Mouse (Mus musculus) yolk sac, embryonic 10.5 days (tissue): ENCODE results near the gene Prss36.

Experiments used
- DNase-seq: peaks from one replicate; pipeline ENCODE4 v3.0.0-alpha.2; 2017; ENCODE audit warnings: low spot score

Prss36 gene

DNA sequence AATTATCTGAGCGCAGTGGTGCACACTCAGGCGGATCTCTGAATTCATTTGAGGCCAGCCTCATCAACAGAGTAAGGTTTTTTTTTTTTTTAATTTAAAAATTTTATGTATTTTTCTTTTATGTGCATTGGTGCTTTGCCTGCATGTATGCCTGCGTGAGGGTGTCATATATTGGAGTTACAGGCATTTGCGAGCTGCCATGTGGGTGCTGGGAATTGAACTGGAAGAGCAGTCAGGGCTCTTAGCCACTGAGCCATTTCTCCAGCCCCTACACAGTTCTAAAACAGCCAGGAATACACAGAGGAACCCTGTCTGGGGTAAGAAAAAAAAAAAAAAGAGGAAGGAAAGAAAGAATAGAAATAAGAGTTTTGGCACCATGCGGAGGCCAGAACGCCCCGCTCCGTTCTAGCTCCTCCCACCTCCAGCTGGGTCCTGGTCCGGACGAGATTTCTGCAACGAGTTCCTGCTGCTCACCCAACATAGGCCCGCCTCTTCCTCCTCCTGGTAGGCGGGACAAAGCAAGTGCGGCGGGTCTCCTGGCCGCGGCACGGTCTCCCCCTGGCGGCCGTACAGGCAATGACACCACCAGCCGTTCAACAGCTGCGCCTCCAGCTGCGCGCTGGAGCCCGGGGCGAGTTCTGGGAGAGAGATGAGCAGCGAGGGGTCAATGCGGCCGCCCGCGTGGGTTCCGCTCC is 11.3 kb downstream of the Prss36 start:
- peak; percentile 94 for DNase-seq

DNA sequence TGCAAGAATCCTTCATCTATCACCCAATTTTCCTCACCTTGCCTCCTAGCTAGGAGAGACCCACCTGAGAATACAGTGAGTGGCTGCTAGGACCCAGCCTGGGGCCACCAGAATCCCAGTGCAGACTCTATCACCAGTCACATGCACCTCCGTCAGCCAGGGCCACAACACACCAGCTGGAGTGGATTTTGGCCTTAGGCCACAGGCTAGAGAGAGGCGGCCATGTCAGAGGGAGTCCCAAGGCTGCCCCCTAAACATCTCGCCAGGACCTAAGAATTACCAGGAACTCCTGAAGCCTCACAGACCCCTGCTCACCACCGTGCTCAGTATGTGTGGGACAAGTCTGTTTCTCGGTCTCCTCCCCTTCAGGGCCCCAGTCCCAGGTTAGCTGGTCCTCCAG is 12.4 kb downstream of the Prss36 start:
- DNase-seq = no peak

DNA sequence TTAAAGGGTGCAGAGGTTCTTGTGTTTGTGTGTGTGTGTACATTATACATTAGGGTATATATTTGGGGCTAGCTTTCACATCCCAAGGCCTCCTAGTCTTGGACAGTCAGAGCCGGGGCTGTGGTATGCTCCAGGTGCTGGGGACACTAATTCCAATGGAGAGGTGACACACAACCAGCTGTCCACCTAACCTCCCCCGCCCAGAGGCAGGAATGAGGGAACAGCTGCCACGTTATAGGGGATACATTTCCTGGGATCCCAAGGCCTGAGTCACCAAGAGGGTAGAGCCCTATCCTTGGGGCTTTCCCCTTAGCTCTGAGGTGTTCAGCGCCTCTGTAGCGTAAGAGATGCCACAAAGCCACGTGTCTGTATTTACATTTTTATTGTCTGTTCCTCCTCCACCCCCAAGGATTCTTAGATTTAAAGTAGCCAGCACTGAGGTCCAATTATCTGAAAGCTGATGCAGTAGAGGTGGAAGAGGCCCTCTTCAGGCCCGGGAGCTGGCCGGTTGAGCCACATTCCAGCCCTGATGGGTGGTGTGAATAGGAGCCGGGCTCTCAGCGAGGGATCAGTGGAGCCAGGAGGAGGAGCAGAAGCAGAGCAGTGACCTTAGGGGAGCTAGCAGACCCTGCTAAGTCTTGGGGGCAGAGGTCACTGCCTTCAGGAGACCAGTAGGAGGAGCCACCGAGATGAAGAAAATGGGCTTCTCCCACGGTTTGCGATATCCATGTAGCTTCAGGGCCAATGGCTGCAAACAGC is 14.1 kb downstream of the Prss36 start:
- peak; percentile 87 for DNase-seq

DNA sequence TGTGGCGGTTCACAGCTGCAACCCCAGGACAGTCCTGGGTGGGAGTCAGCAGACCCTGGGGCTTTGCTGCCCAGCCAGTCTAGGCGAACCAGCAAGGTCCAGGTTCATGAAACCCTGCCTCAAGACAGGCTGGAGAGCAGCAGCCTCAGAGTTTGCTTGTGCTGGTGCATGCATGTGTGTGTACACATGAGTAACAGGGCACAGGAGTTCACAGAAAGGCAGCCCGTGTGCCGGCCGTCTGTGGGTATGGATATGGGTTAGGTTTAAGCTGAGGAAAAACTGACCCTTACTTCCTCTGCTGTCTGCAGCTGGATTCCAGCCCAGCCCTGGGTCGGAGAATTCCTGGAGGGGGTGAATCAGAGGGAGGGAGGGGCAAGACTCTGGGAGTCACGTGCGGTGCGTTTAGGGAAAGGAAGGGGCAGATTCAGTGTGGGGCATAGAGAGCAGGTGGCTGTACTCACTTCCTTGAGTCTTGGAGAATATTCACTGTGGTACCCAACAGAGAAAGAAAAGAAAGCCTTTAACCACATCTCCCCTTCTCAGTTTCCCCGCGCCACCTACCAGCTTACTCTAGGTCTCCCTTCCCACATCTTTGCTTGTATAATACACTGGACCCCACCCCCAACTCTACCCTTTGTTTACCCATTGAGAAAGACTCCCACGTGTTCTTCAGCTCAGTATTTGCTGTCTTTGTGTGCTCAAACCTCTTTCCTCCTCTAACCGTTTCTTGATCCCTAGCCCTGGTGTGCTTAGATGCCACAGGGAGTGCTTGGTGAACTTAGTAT is 15.0 kb downstream of the Prss36 start:
- DNase-seq = peak; percentile 88

DNA sequence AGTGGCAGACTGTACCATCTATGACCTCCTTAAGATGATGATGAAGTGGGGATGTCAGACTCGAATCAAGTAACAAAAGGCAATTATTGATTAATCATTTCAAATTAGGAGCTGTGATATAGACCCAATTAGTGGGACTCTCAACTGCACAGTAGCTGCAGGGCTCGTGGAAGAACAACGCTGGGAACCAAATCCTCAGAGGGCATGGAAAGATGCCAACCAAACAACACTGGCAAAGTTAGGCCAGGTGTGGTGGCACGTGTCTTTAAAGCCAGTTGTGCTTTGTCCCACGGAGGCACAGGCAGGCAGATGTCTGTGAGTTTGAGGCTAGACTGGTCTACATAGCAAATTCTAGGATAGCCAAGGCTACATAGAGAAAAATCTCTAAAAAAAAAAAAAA is 15.9 kb downstream of the Prss36 start:
- no peak for DNase-seq

DNA sequence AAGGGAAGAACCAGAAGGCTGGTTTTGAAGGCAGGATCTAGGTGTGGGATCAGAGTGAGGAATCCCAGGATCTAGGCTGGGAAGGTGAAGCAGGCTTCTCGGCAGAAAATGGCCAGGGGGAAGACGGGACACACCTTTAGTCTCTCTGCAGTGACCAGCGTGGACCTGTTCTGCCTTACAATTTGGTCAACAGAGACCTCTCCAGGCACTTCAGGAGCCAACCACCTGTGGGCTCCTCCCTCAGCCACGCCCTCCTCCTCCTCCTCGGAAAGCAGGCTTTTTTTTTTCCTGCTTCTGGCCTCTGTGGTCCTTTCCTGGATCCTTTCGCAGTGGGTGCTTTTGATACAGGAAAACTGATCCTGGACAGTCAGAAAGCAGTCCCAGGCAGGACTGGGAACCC is 16.6 kb downstream of the Prss36 start, which contains the start of gene Prss8:
Gene Prss8, minus strand, starts transcription at position 182 of the 400 bp plus-strand sequence.
- DNase-seq = peak; percentile 85

DNA sequence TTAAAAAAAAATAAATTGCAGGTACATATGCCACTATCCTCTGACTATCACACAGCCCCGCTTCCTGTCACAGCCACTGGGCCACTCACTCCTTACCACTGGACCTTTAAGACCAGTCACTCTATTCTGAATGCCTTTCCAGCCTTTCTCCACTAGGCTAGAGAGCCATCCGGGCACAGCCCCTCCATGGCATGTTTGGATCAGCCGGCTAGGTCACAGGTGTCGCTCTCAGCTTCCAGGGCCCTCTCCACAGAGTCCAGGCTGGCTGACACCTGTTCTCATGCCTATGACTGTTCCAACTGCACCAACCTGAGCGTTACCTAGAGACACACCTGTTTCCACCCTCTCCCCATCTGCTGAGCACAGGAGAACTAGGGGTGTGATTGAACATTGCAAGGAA is 17.9 kb downstream of the Prss36 start:
- no peak for DNase-seq

DNA sequence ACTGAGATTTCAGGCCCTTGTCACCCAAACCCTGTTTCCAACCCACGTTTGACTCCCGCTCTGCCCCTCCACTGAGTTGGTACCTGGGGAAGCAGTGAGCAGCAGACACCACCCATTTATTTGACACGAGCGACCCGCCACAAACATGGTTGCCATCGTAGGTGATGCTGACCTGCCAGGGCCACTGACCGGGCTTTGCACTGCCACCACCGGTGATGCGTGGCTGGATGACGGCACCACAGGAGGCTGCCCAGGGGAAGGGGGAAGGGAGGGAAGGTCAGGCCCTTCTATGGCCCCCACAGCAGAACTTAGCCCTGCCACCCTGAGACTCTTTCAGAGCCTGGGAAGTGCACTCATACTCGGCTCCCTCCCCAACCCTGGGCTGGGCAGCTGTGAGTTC is 18.8 kb downstream of the Prss36 start:
- DNase-seq = no peak

DNA sequence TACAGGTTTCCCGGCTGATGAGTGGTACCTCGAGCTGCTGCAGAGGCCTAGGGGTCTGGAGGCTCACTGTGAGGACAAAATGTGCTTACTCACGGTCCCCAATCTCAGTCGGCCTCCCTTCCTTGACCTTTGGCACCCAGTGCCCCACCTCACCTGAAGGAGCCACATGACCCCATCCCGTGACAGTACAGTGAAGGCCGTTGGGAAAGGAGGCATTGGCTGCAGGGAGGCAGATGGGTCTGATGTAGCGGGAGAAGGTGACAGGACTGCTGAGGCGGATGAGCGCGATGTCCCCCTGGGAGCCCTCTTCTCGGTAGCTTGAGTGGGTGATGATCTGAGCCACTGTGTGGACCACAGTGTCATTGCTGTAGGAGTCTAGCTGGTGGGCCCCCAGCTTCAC is 19.7 kb downstream of the Prss36 start:
- DNase-seq = peak; percentile 85

DNA sequence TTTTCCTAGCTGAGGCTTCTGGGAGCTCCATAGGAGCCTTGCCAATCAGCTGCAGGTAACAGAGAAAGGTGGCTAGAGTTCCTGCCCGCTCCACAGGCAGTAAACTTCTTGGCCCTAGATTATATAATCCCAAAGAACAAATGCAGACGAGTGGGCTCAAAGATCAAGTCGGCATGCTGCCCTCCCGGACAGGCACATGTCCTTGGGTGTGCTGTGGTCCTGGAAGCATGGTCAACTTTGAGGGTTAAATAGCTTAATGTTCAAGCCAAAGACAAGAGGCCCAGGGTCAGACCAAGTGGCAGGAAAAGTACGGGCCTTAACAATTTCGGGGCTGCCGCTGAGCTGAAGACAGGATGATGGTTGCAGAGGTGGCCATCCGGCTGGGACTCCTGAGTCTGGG is 20.5 kb downstream of the Prss36 start:
- DNase-seq = no peak

DNA sequence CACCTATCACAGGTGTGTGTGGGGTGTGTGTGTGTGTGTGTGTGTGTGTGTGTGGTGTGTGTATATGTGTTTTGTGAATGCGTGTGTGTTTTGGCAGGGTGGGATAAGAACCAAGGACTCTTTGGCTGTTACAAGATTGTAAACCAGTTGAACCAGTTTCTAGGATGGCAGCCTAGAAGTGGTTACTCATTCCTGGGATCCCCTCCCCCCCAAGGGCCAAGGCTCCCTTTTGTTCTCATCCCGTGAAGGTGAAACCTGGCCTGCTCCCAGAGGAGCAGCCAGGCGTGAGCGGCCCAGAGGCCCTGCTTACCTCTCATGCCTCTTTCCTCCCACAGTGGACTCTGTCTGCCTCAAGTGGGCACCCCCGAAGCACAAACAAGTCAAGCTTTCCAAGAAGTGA is 21.3 kb downstream of the Prss36 start:
- no peak for DNase-seq

DNA sequence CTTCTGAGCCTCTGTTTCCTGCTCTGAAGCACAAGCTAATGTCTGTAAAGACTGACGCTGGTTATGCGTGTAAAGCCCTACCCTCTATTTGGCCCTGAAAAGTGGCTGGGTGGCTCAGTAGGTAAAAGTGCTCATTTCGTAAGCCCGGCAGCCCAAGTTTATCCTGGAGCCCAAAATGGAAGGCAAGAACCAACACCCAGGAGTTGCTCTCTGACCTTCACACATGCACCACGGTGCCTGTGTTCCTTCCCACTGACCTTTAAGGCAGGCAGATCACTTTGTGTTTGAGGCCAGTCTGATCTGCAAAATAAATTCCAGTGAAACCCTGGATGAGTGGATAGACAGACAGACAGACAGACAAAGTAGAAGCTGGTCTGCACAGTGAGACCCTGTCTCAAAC is 22.8 kb downstream of the Prss36 start:
- DNase-seq = no peak

DNA sequence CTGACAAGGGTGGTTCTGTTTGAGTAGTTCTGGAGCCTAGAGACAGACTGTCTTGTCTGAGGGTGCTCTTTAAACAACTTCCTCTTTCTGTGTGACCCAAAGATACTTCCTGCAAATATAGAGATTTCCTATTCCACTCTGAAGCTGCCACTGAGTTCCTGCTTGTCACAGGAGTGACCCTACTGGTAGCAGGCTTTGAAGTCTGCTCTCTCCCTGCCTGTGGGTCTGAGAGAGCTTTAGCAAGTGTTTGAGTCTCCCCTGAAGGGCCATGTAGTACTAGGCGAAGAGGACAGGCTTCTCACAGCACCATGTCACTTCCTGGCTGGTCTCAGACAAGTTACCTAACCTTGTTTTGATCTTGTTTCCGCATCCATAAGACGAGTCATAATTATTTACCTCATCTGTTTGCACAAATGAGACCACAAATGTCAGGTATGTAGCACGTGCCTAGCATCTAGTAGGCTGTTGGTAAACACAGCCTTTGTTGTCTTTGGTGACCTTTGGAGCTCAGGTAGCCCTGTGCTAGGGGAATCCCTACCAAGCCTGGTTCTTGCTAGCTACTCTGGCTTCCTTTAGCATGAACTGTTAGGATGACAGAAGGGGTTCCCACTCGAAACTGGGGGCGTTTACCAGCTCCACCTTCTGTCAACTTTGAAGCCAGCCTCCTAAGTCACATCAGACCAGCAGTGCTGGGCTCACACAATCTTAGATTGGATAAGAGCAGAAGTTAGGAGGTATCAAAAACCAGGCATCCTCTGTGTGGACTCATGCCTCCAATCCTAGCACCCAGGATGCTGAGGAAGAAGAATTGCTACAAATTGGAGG is 23.9 kb downstream of the Prss36 start:
- peak; percentile 45 for DNase-seq

DNA sequence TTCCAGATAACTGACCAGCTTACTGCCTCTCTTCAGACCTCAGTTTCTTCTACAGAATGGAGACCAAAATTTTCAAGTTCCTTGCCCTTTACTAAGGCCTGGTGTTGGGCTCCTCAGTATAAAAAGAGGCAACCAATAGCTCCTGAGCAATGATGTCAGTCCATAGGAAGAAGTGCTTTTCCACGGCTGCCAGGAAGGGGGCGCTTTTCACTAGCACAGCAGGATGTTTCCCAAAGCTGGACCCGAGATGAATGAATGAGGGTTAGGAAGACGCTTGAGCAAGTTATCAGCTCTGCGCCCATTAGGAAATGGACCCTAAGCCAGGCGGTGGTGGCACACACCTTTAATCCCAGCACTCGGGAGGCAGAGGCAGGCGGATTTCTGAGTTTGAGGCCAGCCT is 25.0 kb downstream of the Prss36 start:
- DNase-seq = no peak

DNA sequence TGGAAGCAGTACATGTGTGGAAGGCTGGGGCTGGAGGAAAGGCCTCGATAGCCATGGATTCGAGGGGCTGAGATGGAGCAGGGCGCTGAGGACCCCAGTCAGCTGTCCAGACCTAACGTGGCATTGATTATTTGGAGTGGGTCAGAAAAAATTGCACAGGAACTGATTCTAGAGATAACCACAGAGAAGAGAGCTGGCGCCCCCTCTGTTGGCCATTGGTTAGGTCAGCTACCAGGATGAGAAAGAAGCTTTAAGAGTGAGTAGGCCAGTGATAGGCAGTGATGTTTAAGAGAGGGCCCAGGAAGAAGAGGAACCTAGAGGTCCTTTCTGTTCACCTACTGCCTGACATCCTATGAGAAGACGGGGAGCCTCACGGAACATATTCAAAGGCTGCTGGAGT is 27.2 kb downstream of the Prss36 start:
- DNase-seq = no peak

DNA sequence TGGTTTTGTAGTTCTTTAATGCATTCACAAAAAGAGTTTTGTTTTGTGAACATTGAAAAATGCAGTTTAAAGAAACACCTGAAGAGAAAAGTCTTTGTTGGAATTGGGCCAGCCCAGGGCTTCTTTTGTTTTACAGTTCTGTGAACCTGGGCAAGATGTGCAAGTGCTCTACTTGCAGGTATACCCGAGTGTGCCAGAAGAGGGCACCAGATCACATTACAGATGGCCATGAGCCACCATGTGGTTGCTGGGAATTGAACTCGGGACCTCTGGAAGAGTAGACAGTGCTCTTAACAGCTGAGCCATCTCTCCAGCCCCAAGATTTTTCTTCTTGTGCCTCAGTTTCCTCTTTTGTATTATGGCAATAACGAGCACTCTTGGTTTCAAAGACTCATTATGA is 28.3 kb downstream of the Prss36 start:
- no peak for DNase-seq

DNA sequence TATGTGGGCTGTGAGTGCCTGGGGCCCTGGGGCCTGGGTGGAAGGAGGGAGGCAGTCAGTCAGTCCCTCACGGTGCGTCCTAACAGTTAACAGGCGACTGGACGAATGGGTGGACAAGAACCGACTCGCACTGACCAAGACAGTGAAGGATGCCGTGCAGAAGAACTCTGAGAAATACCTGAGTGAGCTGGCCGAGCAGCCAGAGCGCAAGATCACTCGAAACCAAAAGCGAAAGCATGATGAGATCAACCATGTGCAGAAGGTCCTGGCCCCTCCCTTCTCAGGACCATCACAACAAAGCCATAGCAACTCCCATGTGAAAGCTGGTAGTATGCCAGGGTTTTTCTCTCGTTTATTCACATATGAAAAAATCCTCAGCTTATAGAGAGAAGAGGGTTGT is 31.2 kb downstream of the Prss36 start:
- DNase-seq = no peak

DNA sequence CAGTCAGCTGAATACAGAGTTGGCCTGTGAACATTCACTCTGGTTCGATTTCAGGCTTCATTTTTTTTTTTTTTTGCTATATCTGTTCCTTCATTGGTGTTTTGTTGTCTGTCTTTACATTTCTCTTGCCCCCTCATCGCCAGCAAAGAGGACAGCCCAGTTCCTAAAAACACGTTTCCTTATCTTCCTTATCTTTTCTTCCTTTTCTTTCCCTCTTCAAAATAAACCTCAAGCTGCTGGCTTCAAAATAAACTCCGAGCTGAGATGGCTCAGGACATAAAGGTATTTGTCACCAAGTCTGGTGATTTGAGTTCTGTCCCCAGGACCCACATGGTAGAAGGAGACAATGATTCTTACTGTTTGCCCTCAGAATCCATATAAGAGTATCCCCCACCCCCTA is 33.6 kb downstream of the Prss36 start:
- no peak for DNase-seq

DNA sequence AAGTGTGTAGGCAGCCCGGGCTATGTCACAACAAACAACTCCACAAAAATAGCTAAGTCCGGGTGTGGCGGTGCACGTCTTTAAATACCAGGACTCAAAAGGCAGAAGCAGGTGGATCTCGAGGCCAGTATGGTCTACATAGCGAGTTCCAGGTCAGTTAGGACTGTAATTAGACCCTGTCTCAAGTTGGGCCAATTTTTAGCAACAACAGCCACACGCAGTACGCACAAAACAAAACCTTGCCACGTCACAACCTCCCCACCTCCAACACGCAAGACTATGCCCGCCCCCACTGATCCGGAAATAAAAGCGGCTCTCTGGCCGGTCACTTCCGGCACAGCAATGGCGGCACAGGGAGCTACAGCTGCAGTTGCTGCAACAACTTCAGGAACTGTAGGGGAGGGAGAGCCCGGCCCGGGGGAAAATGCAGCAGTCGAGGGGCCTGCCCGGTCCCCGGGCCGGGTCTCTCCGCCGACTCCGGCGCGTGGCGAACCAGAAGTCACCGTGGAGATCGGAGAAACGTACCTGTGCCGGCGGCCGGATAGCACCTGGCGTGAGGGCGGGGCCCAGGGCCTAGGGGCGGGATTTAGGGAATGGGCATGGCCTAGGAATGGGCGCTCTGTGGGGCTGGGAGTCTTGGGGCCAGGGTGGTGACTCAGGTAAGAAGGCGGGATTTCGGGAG is 34.2 kb downstream of the Prss36 start, which contains the start of gene Kat8:
Gene Kat8, plus strand, starts transcription at position 327 of the 682 bp plus-strand sequence.
- peak; percentile 96 for DNase-seq

DNA sequence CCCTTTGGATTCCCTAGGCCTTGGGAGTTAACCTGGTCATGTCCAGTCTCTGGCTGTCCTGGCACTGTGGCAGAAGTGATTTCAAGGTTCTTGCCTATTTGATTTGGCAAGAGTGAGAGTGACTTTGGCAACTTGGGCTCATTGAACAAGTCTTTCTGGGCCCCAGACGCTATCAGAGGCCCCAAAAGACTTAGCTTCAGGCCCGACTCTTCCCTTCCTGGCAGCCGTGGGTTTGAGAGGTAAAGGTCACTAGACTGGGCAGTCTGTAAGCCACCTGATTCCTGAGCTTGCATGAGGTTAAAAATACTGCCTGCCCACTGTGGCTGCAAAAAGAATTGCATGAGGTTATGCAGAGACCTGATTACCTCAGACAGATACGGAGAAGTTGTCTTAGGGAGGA is 37.9 kb downstream of the Prss36 start:
- peak; percentile 22 for DNase-seq

DNA sequence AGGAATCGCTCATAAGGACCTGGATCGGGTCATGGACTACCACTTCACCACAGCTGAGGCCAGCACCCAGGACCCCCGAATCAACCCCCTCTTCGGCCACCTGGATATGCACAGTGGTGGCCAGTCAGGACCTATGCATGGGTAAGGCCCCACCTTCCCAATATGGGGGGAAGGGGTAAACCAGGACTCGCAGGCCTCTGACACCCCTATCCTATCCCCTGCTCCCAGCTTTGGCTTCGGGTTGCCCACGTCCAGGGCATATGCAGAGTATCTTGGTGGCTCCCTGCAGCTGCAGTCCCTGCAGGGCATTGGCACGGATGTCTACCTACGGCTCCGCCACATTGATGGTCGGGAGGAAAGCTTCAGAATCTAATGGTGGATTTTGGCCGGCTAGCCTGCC is 38.6 kb downstream of the Prss36 start:
- DNase-seq = no peak
